Mouse (Mus musculus) spleen, postnatal 14 days (tissue): ENCODE measurements around the gene Spg20.

Experiments used
- DNase-seq, 2 experiments: peaks; one replicate each; pipeline ENCODE4 v3.0.0; 2021 to 2022; ENCODE audit warnings: low spot score in 2 of 2

Spg20 gene

DNA sequence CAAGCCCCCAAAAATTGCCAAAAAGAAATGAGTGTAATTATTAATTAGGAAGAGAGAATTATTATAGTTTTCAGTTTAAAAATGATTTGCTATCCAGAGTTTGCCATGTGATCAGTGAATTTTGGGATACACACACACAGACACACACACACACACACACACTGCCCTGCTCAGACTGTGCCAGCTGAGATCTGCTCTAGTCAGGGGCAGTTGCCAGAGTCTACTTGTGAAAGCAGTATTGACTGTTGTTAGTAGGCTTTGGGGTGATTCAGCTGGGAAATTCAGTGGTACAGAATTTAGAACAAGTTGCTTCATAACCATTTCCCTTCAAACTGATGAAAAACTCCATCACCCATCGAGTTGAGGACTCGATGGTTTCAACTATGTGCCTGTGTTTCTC is 35.2 kb downstream of the Spg20 start:
- DNase-seq = no peak

DNA sequence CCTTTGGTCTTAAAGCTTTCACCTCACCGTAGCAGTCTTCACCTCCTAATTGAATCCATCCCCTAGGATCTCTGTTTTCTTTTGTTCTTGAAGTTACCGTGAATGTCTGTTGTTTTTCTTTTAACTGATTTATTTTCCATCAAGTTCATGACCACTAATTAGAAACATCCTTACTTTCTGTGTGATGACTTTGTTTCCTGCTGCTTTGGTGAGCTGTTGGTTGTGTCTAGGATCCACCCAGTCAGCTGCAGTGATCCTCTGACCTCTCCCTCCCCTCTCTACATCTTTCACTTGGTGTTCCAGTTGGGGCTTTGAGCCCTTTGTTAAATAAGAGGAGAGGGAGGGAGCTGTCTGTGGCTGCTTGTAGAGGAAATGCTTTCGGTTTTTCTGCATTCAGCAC is 36.2 kb downstream of the Spg20 start:
- no peak for DNase-seq

DNA sequence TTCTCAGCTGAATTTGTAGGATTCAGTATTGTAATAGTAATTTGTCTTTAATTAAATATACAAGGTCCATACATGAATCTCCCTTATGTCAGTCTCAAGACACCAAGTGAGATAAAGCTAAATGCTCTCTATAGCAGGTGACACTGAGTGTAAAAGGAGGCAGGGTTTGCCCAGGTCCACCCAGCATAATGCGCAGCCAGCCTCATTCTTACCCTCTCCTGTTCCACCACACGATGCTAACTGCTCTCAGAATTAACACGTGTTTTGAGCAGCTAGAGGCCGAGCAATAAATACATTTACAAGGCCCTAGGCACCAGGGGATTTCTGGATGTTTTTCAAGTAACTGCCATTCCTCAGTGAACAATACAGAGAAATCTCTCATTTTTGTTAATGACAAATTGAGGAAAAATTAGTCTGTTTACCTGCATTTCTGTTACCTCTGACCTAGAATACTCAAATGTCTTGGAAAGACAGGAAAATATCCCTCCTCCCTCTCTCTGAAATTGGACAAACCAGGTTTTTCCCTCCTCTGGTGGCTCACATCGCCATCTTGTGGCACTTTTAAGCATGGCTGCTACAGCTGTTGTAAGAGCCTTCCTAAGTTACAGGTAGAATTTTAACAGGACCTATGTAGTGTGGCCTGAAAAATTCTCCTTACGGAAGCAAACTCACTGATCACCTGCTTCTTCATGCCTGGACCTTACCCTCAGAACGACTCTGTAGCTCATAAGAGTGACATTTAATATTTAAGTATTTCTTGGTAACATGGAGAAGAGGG is 39.9 kb downstream of the Spg20 start:
- DNase-seq = no peak

DNA sequence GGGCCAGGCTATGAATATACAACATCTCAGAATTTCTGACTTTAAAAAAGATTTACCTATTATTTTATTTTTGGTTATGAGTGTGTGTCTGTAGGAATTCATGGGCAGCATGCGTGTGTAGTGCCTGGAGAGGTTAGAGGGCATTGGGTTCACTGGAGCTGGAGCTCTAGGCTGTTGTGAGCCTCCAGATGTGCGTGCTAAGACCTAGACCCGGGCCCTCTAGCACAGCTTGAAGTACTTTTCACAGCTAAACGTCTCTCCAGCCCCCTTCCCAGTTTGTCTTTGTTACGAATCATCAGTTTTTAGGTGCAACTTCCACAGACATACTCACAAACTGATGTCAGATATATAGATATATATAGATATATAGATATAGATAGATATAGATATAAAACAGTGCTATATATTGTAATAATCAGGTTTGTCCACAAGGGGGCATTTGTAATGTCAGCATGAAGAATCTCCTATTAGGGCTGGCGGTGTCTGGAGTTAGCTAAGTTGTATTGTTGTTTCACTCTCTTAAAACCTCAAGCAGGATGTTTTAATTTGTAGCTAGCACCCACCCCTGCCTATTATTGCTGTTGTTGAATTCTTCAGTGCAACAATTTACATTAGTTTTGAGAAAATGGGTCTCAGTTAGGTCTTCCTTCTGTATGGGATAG is 40.9 kb downstream of the Spg20 start:
- DNase-seq = no peak

DNA sequence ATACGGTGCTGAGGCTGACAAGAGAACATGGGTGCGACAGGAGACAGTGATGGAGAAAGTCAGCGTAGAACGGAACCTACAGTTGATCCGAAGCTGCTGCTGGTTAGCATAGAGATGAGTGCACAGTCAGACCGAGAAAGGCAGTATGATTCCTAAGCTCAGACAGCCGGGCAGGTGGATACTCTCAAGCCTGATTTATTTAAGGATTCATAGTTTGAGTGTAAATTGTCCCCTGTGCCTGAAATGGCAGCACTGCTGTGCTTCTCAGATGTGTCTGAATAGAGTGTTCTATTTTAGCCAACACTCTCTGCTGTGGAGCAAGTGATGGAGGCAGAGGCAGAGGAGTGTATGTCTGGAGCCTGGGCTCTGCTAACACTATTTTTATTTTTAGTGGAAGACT is 42.3 kb downstream of the Spg20 start:
- DNase-seq = no peak

DNA sequence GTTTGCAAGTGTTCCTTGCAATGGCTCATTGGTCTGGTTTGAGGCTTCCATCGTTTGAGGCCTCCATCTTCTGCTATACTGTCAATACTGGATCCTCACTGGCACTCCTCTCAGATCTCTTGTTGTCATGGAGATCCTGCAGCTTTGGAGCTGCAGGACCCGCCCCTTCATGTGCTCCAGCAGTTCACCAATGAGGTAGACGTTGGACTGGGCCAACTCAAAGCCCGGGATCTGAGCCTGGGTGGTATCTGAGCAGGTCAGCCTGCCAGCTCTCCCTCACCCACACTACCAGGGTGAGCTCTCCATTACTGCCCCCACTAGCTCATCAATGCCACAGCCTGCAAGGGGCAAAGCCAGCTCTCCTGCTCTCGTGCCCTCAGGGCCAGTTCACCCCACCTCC is 45.5 kb downstream of the Spg20 start:
- DNase-seq = no peak

DNA sequence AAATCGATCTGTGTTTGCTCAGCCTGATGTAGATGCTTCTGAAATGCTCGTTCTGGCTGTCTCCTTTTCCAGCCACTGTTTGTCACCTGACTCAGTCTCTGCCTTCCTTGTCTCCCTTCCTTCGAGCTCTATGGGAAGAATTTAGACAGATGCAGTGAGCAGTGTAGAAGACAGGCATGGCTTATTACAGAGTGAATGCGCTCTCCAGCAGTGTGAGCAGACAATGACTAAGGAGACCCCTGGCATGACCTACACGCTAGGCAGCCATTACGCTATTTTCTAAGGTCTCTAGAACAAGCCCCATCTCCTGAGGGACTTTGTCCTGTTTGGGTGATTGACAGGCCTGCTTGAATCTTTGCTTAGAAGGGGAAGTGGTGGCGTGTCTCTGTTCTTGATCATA is 49.2 kb downstream of the Spg20 start:
- DNase-seq = no peak

DNA sequence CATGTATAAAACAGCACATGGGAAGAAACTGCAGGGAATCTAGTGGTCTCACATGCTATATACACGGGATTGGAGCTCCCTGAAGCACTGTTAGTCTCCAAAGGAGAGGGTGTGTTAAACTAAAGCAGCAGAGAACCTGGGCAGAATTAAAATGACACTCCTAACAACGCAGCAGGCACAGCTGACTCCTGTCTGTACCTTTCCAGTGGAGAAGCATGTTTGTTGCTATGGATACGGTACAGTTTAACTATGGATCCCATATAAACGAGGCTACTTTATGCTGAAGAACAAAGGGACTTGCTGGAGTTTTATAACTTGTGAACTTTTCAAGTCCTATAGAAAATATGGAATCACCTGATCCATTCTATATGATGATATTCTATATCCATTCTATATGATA is 51.6 kb downstream of the Spg20 start:
- no peak for DNase-seq

DNA sequence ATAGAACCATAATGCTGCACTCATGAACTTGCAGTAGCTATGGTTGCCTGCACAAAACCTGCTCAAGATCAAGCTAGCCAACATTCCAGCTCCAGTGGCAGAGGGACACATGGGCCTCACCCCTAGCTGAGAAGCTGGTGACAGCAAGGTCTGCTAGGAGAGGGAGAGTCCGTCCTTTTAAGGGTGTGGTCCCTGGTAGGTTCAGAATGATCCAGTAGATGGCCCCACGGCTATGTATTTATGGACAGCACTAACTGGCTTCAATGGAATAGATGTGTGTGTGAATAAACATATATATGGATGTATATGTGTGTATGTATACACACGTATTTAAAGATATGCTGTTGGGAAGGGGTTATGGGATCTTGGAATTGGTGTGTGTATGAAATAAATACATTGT is 60.6 kb downstream of the Spg20 start:
- no peak for DNase-seq

DNA sequence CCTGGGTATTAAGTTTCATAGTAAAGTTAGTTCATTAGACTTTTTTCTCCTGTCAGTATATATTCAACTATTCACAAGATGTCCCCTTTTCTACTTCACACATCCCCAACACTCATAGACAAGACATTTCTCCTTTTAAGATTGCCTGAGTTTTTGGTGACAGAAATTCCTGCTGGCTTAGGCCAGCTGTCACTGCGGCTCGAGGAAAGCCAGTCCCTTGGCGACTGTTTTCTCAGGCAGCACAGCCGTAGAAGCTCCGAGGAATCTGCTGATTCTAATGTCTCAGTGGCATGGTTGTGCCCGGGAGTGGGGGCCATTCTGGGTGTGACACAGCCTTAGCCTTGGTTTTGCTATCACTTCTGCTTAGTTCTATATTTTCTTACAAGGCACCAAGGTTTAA is 65.4 kb downstream of the Spg20 start:
- no peak for DNase-seq

DNA sequence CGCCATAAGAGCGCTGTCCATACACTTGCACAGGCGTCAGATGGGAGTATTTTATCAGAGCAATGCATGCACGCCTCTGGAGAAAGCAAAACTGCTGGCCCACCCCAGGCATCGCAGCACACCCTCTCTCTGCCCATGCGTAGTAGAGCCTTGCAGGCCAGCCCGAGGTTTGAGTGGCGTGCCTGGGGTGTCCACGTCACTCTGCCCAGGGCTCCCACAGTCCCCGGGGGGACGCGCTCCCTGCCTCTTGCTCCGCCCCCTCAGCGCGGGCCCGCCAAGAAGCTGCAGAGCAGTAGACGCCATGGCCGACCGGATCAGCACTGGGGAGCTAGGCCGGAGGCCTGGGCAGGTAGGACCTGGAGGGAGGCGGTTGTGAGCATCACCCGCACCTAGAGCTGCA is 69.9 kb downstream of the Spg20 start, which contains the start of gene Sohlh2:
Gene Sohlh2 (plus strand): TSS at position 263 of the 400 bp plus-strand sequence.
- no peak for DNase-seq
